Mouse (Mus musculus) kidney, adult 11 months (tissue): Measurements from ENCODE around the gene Itfg1.

Experiments used
- DNase-seq: peaks from one replicate; pipeline ENCODE4 v3.0.0; 2022

The Itfg1 gene

GRCm38 (mm10) chr8:85717271-85717670 lies 123.5 kb downstream of the Itfg1 start:
- no peak for DNase-seq

- no peak for DNase-seq
Observed at GRCm38 (mm10) chr8:85716696-85717095, 124.0 kb downstream of the Itfg1 start.

- no peak for DNase-seq
Observed at GRCm38 (mm10) chr8:85706988-85707387, 133.7 kb downstream of the Itfg1 start.

GRCm38 (mm10) chr8:85700751-85701351 lies 139.9 kb downstream of the Itfg1 start, which contains the start of gene Neto2:
TSS of gene Neto2 (minus strand) at chr8:85700924.
- DNase-seq, result peak; percentile 31

- DNase-seq, result peak; percentile 3
Observed at GRCm38 (mm10) chr8:85700101-85700750, 140.5 kb downstream of the Itfg1 start.

- DNase-seq, result peak; percentile 38
Observed at GRCm38 (mm10) chr8:85699051-85699450, 141.7 kb downstream of the Itfg1 start.
